In the genomic region with DNA sequence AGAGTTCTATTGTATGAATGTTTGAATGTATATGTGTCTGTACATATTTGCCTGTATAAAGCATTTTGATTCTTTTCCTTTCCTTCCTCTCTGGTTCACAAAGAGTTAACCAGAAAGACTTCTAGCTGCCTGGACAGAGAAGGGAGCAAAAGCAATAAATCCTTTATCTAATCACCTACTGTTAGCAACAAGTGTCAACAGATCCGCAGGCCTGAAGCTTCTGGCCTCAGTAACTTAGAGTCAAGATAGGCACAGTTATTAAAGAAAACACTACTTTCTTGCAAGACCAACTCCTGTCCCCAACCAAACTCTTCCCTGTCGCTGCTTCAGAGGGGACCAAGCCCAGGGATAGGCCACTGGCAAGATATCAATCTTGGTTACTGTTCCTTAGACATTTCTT, we compare ENCODE assay signal across 15 mouse cellular contexts.
"Had no signal": no experiment of that assay in that cellular context is flagged by ENCODE, and none has a peak within 500 bp of the region (broad histone marks: within the 10 kb centered on the region; RNA-seq: fewer than 3 reads in every experiment).

No protein-coding gene starts in this region.

- H3K9me3 ChIP-seq: limb, embryonic 12.5 days; limb, embryonic 15.5 days had no signal

- H3K4me2 ChIP-seq: limb, embryonic 12.5 days; limb, embryonic 15.5 days; liver, embryonic 11.5 days; lung, embryonic 14.5 days had no signal

- H3K36me3 ChIP-seq: limb, embryonic 12.5 days; limb, embryonic 15.5 days had no signal

- H3K9ac ChIP-seq: limb, embryonic 12.5 days; limb, embryonic 15.5 days; liver, embryonic 14.5 days; liver, postnatal 0 days; lung, embryonic 14.5 days had no signal

- ATAC-seq: liver, postnatal 0 days; lung, postnatal 0 days had no signal

- H3K4me3 ChIP-seq: limb, embryonic 12.5 days; limb, embryonic 15.5 days had no signal

- H3K27ac ChIP-seq: limb, embryonic 12.5 days; limb, embryonic 15.5 days; liver, embryonic 14.5 days; macrophage had no signal

- H3K27me3 ChIP-seq: limb, embryonic 12.5 days; limb, embryonic 15.5 days had no signal

- DNase-seq: kidney, adult 9 months; kidney, postnatal 14 days; kidney, postnatal 4 days; liver, postnatal 0 days; lung, embryonic 14.5 days; midbrain, embryonic 14.5 days; thymus, adult 2 months; thymus, postnatal 14 days; thymus, postnatal 4 days had no signal

- H3K4me1 ChIP-seq: limb, embryonic 12.5 days; limb, embryonic 15.5 days had no signal
